8 mouse cellular contexts compared by ENCODE assay signal in genomic region chr17:28015068-28015730, GRCm38 (mm10).
A peak's percentile ranks its signal among the peaks of the same experiment; 100 is the strongest.
DNase-seq lines count a peak whose midpoint lies in the region; ATAC-seq and TF ChIP-seq lines count a peak whose summit lies in the region.

No protein-coding gene starts in this region.

- 61% methylated on average over 17 of the region's 17 CpGs for WGBS in heart, embryonic 14.5 days
- WGBS in limb, embryonic 15.5 days: 67% methylated on average over 17 of the region's 17 CpGs
- 84% methylated on average over 17 of the region's 17 CpGs for WGBS in midbrain, embryonic 14.5 days

- H3K4me2 ChIP-seq in heart, embryonic 14.5 days (ENCODE audit: low read length): no peak overlapping the region
- H3K4me2 ChIP-seq in limb, embryonic 15.5 days: no peak overlapping the region
- no peak overlapping the region for H3K4me2 ChIP-seq in midbrain, embryonic 14.5 days (ENCODE audit: low read length)

- H3K4me1 ChIP-seq in heart, embryonic 14.5 days (ENCODE audit: control insufficient read depth in 2 of 2, insufficient read depth in 2 of 2, low read length in 2 of 2): peaks cover 45 to 59% of the 10 kb centered on the region in 2 experiments
- peaks cover 58% of the 10 kb centered on the region for H3K4me1 ChIP-seq in limb, embryonic 15.5 days
- H3K4me1 ChIP-seq in midbrain, embryonic 14.5 days (ENCODE audit: control insufficient read depth, insufficient read depth, low read length): peaks cover 38% of the 10 kb centered on the region

- H3K4me3 ChIP-seq in left cerebral cortex, adult 2 months: no peak overlapping the region
- no peak overlapping the region for H3K4me3 ChIP-seq in heart, embryonic 14.5 days (ENCODE audit: control insufficient read depth in 1 of 2, insufficient read depth in 1 of 2, low read depth in 1 of 2, low read length in 2 of 2)
- H3K4me3 ChIP-seq in limb, embryonic 15.5 days: no peak overlapping the region
- no peak overlapping the region for H3K4me3 ChIP-seq in midbrain, embryonic 14.5 days (replicated peaks; ENCODE audit: low read depth, low read length)

- peak overlapping the region; percentile 19 for H3K27ac ChIP-seq in left cerebral cortex, adult 2 months
- peak overlapping the region; percentile 79 to 84 for H3K27ac ChIP-seq in heart, embryonic 14.5 days (replicated peaks in 1 of 2; ENCODE audit: control insufficient read depth in 1 of 2, insufficient read depth in 1 of 2, low read depth in 2 of 2, low read length in 2 of 2)
- peak overlapping the region; percentile 77 for H3K27ac ChIP-seq in limb, embryonic 15.5 days
- peak overlapping the region; percentile 45; the same call in 1 of the 2 replicates for H3K27ac ChIP-seq in midbrain, embryonic 14.5 days (replicated peaks; ENCODE audit: low read depth, low read length)

- H3K27me3 ChIP-seq in heart, embryonic 14.5 days (ENCODE audit: control insufficient read depth, insufficient read depth, low read length): no peaks in the 10 kb centered on the region
- no peaks in the 10 kb centered on the region for H3K27me3 ChIP-seq in limb, embryonic 15.5 days
- no peaks in the 10 kb centered on the region for H3K27me3 ChIP-seq in midbrain, embryonic 14.5 days (ENCODE audit: control insufficient read depth, insufficient read depth, low read length)

- ATAC-seq in heart, embryonic 14.5 days (ENCODE audit: insufficient number of reproducible peaks, insufficient read depth, low FRiP score, low read depth): peak; percentile 57
- no peak for ATAC-seq in limb, embryonic 15.5 days (ENCODE audit: insufficient number of reproducible peaks, low FRiP score, low TSS enrichment, low read depth)
- ATAC-seq in midbrain, embryonic 14.5 days (ENCODE audit: low FRiP score, low TSS enrichment): no peak

- intact Hi-C loops in left cerebral cortex, adult 2 months (cut with DNase I): no loop called here

- no peaks in the 10 kb centered on the region for H3K36me3 ChIP-seq in heart, embryonic 14.5 days (ENCODE audit: control insufficient read depth, insufficient read depth, low read length)
- peaks cover 14% of the 10 kb centered on the region; the same call in 1 of the 2 replicates for H3K36me3 ChIP-seq in limb, embryonic 15.5 days
- 0 out of 2 replicates have a peak, but pooled peaks cover 3% of the 10 kb centered on the region for H3K36me3 ChIP-seq in midbrain, embryonic 14.5 days (ENCODE audit: control insufficient read depth, insufficient read depth, low read length)

- no peak overlapping the region for H3K9ac ChIP-seq in heart, embryonic 14.5 days (ENCODE audit: low read length)
- no peak overlapping the region for H3K9ac ChIP-seq in limb, embryonic 15.5 days
- H3K9ac ChIP-seq in midbrain, embryonic 14.5 days (replicated peaks; ENCODE audit: low read length): no peak overlapping the region

- no peak for DNase-seq in left cerebral cortex, adult 2 months (ENCODE audit: extremely low spot score in 1 of 2, low spot score in 2 of 2)
- DNase-seq in left cerebral cortex, adult 18-20 months (ENCODE audit: low spot score in 2 of 2): no peak
- no peak for DNase-seq in midbrain, embryonic 14.5 days
- DNase-seq in cerebellum, adult 11 months: no peak
- DNase-seq in frontal cortex, adult 2 months (ENCODE audit: extremely low spot score in 1 of 2, low spot score in 1 of 2): no peak
- DNase-seq in layer of hippocampus, postnatal 36 days: no peak

- TF ChIP-seq CTCF in left cerebral cortex, adult 2 months (IDR thresholded peaks at IDR 0.05): no peak; the same call in 1 of the 2 replicates

- H3K9me3 ChIP-seq in heart, embryonic 14.5 days (ENCODE audit: control insufficient read depth, low read length): no peaks in the 10 kb centered on the region
- H3K9me3 ChIP-seq in limb, embryonic 15.5 days: no peaks in the 10 kb centered on the region
- H3K9me3 ChIP-seq in midbrain, embryonic 14.5 days (ENCODE audit: control insufficient read depth, low read length): no peaks in the 10 kb centered on the region

Comparison
In these comparisons a context has a peak if more than half of its experiments do, and no peak if none do; other contexts are left out.
1. H3K27ac ChIP-seq: peak in every context shown above with its lines; median percentile 82 in heart, embryonic 14.5 days; 77 in limb, embryonic 15.5 days; 45 in midbrain, embryonic 14.5 days; 19 in left cerebral cortex, adult 2 months.